Mouse (Mus musculus): ENCODE data around the gene Snrnp35.

Gene Snrnp35

GRCm38 (mm10) chr5:124500573-124500972 lies 17.6 kb downstream of the Snrnp35 start:
- peak; percentile 67 to 72 for DNase-seq (ENCODE audit: low spot score in 2 of 2)

GRCm38 (mm10) chr5:124501541-124501940 lies 18.6 kb downstream of the Snrnp35 start:
- DNase-seq (ENCODE audit: low spot score in 2 of 2), result no peak

- DNase-seq (ENCODE audit: low spot score in 2 of 2), result peak; percentile 88 to 91
Observed at GRCm38 (mm10) chr5:124503742-124504141, 20.8 kb downstream of the Snrnp35 start.

- DNase-seq (ENCODE audit: low spot score in 2 of 2), result no peak
Observed at GRCm38 (mm10) chr5:124505235-124505634, 22.3 kb downstream of the Snrnp35 start.

GRCm38 (mm10) chr5:124506731-124507359 lies 23.9 kb downstream of the Snrnp35 start:
- DNase-seq (ENCODE audit: low spot score in 2 of 2), result no peak

- no peak for DNase-seq (ENCODE audit: low spot score in 2 of 2)
Observed at GRCm38 (mm10) chr5:124509200-124509599, 26.3 kb downstream of the Snrnp35 start.

DNA sequence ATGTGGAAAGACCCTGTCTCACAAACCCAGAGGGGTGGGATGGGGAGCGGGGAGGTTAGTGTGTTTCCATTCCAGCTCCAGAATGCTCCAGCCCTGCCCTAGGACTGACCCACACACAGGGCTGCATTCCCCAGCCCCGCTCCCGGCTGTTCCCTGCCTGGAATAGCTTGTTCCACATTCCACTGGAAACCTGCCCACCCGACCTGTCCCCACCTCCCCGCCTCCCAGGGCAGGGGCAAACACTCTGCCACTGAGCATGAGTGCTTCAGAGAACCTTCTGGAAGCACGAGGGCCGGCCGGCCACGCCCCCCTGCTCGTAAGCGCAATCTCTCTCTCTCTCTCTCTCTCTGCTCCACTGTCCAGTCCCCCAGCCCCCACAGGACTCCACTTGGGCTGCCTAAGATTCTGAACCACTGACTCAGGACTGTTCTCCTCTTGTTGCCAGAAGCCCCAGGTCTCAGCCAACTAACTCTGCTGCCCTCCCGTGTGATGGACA lies 26.9 kb downstream of the Snrnp35 start:
- DNase-seq (ENCODE audit: low spot score in 2 of 2), result no peak

- no peak for DNase-seq (ENCODE audit: low spot score in 2 of 2)
Observed at GRCm38 (mm10) chr5:124510536-124511050, 27.7 kb downstream of the Snrnp35 start.

GRCm38 (mm10) chr5:124515789-124516188 lies 32.9 kb downstream of the Snrnp35 start:
- DNase-seq (ENCODE audit: low spot score in 2 of 2), result no peak

DNA sequence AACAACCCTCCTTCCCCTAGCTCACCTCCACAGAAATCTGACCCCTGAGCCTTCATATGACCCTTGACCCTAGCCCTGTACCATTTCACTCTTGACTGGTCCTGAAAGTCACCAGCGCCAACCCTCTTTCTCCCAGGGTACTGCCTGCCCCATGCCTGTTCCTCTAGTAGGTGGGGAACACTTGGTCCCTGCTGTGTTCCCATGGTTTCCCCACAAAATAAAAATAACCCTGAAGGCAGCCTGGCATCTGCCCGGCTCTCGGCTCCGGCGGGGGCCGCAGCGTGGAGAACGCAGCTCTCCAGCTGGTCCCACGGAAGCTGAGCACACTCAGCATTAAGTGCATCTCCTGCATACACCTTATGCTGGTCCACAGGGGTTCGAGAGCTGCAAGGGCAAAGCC lies 35.7 kb downstream of the Snrnp35 start:
- DNase-seq (ENCODE audit: low spot score in 2 of 2), result peak; percentile 82 to 85

DNA sequence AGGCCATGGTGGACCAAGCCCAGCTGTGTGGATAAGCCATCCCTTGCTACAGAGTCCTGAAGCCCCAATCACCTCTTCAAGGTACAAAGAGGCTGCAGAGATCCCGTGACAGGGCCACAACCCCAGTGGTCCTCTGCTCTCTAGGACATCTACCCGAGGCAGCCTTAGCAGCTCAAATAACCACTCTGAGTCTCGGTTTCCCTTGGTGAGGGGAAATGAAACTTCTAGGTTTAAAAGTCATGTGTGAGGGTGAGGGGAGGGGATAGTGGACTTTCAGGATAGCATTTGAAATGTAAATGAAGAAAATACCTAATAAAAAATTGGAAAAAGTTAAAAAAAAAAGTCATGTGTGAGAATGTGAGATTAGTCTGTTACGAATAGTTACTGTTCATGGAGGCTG lies 38.7 kb downstream of the Snrnp35 start:
- DNase-seq (ENCODE audit: low spot score in 2 of 2), result no peak

GRCm38 (mm10) chr5:124523032-124523431 lies 40.1 kb downstream of the Snrnp35 start:
- DNase-seq (ENCODE audit: low spot score in 2 of 2), result no peak

DNA sequence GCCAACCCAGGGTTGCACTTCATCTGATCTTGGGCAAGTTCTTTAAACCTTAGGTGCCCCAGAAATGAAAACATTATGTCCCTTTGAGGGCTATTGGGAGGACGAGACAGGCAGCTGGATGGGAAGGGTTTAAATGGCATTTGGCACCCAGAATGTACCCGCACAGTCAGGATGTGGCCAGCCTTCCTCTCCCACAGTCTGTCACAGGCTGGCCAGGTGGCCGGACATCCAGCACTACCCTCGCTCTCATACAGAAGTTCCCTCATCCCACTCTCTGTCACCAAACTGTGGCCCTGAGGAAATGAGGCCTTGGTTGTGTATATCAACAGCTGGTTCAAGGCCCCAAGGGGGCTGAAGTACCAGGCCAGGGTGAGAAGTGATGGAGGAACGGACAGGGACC lies 42.0 kb downstream of the Snrnp35 start:
- no peak for DNase-seq (ENCODE audit: low spot score in 2 of 2)

GRCm38 (mm10) chr5:124528351-124528750 lies 45.4 kb downstream of the Snrnp35 start:
- DNase-seq (ENCODE audit: low spot score in 2 of 2), result no peak

DNA sequence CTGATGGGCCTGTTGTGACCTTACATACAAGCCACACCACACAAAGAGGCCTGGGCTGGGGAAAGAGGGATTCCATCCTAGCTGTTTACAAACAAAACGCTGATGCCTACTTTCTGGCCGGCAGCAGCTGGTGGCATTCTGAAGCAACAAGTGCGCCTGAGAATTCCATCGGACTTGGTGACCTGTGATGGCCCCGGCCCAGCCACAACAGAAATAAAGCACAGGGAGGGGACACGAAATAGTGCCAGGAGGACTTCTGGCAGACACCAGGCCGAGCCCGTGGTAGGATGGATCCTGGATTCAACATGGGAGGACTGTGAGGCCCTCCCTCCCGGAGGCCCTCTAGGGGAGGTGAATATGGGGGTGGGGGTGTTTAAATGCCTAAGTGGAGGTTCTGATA lies 45.9 kb downstream of the Snrnp35 start:
- DNase-seq (ENCODE audit: low spot score in 2 of 2), result no peak

DNA sequence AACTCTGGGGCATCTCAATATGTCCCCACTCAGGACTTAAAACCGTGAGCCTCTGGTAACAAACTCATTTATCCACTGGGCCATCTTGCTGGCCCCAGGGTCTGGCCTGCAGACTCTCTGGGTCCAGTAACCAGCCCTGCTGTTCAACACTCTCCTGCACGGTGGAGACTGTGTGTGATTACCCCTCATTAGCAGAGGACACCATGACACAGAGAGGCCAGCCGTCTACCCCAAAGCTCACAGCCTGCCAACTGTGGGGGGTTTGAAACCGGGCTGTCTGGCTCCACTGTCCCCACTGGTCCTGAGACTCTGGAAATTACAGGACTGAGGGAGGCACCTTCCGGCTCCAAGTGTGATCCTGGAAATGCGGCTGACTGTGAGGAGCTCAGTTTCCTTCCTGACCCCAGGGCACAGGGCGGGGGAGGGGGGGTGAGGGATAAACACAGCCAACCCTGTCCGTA lies 46.3 kb downstream of the Snrnp35 start:
- no peak for DNase-seq (ENCODE audit: low spot score in 2 of 2)

GRCm38 (mm10) chr5:124529697-124530096 lies 46.8 kb downstream of the Snrnp35 start:
- DNase-seq (ENCODE audit: low spot score in 2 of 2), result no peak

DNA sequence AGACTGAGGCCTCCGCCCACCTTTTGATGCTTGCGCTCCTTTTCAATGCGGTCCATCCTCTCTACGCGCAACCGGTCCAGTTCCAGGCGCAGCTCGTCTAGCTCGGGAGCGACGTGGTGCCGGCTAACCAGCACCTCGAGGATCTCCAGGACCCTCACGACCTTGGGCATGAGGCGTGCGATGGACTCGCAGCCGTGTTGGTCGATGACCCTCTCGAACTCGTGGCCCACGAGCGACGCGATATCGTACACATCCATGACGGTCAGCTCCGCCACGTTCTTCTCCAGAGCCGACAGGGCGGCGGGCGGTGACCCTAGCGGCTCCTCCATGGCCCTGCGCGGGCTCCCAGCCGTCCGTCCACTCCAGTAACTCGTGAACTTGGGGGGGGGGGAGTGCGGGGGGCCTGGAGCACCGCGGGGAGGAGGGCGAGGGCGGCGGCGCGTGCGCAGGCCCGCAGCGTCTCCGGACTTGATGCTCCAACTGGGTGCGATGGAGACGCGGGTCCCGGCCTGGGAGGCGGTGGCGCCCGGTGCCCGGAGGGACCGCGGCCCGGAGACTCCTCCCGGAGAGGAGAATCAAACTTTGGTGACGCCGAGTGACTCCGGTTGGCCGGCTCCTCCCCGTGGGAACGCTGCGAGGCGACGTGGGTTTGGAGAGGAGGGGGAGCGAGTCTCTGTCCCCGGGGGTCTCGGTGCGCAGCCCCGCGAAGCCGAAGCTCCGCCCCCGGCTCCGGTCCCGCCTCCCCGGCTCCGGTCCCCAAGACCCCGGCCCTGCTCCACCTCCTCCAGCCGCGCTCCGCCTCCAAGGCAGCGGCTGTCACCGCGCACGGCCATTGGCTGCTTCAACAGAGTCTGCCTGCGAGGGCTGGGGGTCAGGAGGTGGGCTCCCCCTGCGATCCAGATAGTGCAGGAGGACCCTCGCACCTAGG lies 48.0 kb downstream of the Snrnp35 start, which contains the start of gene Rilpl1:
Rilpl1 (minus strand) TSS at position 737 of the 928 bp plus-strand sequence.
- peak; percentile 73 to 80 for DNase-seq (ENCODE audit: low spot score in 2 of 2)

DNA sequence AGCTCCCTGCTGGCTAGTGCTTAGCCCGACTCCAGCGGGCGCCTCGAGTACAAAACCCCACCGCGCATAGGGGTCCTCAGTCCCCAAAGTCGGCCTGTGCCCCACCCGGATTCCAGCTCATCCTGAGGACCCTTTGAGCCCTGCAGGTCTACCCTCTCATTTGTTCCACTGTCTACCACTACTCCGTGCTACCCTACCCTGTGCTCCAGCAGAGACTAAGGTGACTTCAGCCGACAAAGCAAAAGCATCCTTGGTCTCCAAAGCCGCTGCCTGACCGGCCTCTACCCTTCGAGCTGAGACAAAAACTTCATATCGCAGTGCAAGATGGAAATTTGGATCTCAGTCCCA lies 48.6 kb downstream of the Snrnp35 start:
- DNase-seq (ENCODE audit: low spot score in 2 of 2), result no peak

DNA sequence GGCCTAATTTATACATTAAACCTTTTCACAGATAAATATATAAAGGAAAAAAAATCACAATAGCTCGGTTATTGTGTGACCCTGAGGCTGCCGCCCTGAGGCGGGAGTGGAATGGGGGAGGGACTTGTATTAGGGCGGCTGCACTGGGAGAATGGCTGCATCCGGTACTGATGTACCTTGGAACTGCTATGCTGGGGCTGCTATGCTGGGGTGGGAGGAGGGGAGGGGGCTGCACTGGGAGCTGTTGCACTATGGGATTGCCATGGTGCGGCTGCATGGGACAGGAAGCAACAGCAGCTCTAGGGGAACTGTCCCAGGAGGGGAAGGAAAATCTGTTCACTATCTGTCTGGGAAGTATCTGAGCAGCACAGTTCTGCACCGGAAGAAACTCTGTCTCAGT lies 49.5 kb downstream of the Snrnp35 start:
- DNase-seq (ENCODE audit: low spot score in 2 of 2), result no peak

- no peak for DNase-seq (ENCODE audit: low spot score in 2 of 2)
Observed at GRCm38 (mm10) chr5:124535016-124535415, 52.1 kb downstream of the Snrnp35 start.

DNA sequence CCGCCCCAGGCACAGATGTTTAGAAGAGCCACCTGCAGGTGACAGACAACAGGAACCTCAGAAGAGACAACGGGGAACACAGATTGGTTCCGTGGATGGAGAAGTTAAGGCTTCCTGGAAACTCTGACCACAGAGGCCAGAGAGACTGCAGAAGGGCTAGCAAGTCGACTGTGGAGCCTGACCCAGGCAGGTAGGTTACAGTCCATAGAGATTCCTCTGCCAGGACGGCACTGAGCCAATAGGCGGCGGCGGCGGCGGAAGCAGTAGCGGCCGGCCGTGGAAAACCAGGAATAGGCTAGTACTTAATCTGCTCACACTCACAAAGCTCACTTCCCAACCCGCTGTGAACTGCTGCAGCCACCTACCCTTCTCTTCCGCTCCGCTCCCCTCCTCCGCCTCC lies 53.8 kb downstream of the Snrnp35 start:
- no peak for DNase-seq (ENCODE audit: low spot score in 2 of 2)

Measured in frontal cortex, postnatal 36 days (tissue).